Mouse (Mus musculus): ENCODE data around the gene Zzz3. TPM values are rescaled to one million over a fixed set of nuclear protein-coding genes. Genes with fewer than 3 reads are reported as not detected.

The Zzz3 gene
- total RNA-seq, 1 experiment from 2014 or later, result 32.8 TPM

GRCm38 (mm10) chr3:152466849-152467248 is 71.6 kb downstream of the Zzz3 start:
- DNase-seq, result no peak

DNA sequence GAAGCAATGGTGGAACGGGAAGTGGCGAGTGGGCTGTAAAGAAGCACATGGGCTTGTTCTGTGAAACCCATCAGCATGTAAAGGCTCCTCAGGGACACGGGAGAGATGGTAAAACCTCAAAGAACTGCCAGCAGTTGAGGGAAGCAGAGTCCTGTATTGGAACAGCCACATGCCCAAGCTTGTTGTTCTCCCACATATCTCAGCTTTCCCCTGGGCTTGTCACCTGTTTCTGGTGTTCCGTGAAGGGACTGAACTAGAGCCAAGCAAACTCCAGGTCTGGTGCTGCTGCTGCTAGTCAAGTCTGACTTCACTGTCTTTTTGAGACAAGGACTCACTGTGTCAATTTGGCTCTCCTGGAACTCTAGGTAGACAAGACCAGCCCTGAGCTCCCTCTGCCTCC is 72.0 kb downstream of the Zzz3 start:
- no peak for DNase-seq

DNA sequence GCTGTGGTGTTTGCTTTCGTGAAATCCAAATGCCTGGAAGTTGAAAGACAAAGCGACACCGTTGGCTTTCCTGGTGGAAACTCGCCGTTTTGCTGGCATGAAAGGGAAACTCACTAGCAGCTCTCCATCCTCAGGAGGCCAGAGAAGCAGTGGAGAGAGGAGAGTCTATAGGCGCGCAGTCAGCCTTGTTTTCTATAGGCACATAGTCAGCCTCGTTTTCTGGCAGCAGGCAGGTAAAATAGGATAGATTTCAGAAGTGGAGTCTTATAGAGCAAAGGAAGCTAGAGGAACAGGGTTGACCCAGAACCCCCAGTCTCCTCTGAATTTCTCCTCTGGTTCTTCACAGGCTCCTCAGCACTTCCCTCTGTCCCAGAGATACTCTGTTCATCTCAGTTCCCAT is 72.8 kb downstream of the Zzz3 start:
- DNase-seq, result no peak

DNA sequence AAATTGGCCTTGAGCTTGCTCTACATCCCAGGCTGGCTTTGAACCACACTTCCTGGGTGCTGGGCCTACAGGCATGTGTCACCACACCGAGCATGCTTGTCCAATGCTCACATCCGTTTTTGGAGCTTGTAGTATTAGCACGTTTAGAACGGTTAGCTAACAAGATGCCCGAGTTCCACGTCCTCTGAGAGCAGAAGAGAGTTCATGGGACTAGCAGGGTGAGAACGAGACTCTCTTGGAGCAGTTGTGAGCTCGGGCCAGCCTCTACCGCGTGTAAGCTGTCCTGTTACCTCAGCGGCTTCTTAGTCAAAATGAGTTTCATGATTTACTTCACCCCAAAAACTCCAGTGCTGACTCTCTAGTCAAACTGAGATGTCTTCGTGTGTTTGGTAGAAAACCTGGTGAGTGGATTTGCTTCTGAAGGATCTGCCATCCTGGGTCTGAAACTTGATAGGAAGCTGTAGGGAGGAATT is 73.3 kb downstream of the Zzz3 start:
- no peak for DNase-seq

DNA sequence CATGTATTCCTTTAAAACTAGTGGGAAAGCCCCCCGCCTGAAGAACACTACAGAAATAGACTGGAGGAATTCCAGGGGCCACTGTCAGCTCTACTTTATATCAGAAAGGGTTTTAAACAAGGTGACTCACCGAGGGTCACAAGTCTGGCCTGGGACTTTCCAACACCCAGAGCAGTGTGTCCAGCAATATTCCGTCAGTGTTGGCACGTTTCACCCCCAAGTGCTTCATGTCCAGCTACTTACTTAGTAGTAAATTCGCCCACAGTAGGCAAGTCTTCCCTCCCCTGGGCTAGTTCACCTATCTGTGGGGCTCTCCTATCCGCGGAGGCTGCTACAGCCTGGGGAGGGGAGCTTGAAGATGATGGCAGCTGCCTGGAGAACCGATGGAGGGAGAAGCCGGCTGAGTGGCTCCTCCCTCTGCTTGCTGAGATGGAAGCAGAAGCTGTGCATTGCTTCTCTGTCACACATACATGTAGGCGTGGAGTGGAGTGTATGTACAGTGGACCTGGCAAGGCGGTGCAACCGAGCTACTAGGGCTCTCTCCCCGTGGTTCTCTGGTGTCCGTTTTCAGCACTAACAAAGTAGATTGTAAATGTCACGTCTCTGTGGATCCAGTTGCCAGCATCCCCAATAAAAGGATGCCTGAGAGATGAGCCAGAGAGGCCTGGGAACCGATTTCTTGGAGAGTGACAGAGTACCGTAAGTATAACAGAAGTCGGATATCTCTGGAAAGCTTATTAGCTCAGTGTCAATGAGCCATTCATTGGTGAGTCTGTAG is 74.3 kb downstream of the Zzz3 start:
- DNase-seq, result no peak

DNA sequence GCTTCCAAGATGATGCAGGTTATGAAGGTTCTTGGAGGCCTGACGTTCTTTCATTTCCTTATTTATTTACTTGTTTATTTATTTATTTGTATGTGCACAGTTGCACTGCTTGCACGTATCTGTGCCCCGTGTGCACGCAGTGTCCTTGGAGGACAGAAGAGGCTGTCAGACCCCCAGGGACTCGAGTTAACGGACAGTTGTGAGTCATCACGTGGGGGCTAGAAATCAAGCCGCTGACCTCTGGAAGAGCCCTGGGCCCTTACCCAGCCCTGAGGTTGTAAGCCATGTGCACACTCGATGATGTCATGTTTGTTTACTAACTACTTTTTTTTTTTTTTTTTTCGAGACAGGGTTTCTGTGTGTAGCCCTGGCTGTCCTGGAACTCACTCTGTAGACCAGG is 75.1 kb downstream of the Zzz3 start:
- DNase-seq, result peak; percentile 22

GRCm38 (mm10) chr3:152472676-152473075 is 77.4 kb downstream of the Zzz3 start:
- DNase-seq, result no peak

DNA sequence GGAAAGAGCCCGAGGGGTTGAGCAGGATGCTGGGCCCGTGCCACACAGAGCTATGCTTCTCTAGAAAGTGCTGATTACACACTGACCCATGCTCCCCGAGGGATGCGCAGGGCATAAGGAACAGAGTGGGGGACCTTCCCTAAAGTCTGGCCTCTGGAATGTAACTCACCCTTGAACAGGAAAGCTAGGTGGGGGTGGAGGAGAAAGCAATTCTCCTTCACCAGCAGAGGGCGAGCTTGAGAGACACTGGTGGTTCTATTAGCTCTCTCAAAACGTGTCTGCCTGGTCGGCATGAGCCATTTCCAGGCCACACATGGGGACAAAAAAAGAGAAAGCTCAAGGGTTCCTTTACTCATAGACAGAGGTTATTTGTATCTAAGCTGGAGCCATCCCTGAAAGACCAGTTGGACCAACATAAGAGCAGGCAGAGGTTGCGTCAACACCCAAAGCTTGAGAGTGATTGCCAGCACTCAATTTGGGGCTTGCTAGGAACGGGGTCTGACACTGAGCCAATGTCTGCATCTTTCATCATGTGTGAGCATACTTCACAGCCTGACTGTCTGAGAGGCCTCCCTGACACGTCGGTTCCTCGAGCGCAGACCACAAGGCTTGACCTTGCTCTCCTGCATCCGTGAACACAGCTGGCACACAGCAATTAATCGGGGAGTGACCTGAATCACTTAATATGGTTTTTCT is 79.5 kb downstream of the Zzz3 start:
- peak; percentile 82 for DNase-seq

- DNase-seq, result no peak
Measured at GRCm38 (mm10) chr3:152475278-152475669, 80.0 kb downstream of the Zzz3 start.

- DNase-seq, result no peak
Measured at GRCm38 (mm10) chr3:152475894-152476293, 80.6 kb downstream of the Zzz3 start.

DNA sequence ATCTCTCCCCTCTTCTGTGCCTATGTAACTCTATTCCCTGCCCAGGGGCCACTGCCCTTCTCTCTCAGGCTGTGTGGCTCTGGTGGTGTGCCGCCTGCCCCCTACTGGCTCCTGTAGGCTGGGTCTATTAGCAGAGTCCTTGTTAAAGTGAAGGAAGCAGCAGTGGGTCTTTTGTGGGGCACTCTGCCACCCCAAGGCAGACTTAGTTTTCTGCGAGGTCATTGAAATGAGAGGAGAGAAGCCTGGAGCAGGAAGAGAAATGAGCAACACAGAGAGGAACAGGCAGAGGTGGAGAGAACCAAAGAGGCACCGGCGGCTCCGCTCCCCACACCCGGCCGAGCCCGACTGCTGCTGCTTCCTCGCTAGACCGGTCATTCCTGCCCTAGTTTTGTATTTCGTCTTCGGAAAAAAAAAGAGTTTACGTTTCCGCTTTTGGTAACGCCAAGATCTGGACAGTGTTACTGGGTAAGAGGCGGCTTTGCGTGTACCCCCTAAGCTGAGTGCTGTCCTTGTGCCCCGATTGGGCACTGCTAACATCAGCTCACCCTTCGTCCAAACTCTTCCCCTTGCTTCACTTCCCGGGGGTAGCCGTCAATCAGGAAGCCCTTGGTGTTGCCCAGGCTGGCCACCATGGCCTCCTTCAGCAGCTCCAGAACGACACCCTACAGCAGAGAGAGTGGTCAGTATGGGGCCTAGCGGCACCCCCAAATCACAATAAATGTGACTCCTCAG is 82.7 kb downstream of the Zzz3 start:
- DNase-seq, result peak; percentile 79

- DNase-seq, result peak; percentile 69
Measured at GRCm38 (mm10) chr3:152478599-152479435, 83.5 kb downstream of the Zzz3 start.

- no peak for DNase-seq
Measured at GRCm38 (mm10) chr3:152480336-152480735, 85.1 kb downstream of the Zzz3 start.

GRCm38 (mm10) chr3:152482182-152482581 is 86.9 kb downstream of the Zzz3 start:
- DNase-seq, result no peak

DNA sequence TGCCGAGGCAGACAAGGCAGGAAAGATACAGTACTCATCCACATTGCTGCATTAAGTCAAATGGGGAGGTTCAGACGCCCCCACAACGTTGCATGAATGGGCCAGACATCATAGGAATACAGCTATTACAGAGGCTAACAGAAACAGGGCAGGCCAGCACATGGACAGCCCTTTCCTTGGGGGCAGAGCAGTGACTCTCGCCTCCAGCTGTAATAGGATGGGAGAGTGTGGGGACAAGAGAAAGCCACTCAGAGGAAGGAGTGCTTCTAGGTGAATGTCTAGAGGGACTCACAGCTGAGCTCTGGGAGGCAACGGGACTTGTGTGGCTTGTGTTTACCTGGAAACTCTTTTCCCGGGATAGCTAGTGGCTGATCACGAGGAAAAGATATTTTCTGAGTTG is 88.5 kb downstream of the Zzz3 start:
- no peak for DNase-seq

DNA sequence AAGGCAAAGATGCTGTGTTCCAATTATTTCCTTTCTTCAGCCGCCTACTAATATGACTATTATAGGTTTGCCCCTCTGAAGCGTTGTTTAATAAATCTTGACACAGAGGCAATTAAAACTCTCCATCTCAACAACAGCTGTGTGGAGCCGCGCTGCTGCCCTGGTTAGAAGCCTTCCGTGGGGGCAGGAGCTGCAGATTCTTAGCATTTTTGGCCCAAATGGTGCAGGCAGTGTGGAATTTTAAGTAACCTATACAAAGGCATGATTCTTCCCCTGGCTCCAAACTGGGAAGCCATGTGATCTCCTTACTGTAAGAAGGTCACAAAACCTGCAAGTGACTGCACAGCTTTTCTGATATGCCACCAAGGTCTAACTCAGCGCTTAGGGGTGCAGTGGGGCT is 88.9 kb downstream of the Zzz3 start:
- no peak for DNase-seq

GRCm38 (mm10) chr3:152488964-152489363 is 93.7 kb downstream of the Zzz3 start:
- no peak for DNase-seq

GRCm38 (mm10) chr3:152490423-152490822 is 95.2 kb downstream of the Zzz3 start:
- no peak for DNase-seq

DNA sequence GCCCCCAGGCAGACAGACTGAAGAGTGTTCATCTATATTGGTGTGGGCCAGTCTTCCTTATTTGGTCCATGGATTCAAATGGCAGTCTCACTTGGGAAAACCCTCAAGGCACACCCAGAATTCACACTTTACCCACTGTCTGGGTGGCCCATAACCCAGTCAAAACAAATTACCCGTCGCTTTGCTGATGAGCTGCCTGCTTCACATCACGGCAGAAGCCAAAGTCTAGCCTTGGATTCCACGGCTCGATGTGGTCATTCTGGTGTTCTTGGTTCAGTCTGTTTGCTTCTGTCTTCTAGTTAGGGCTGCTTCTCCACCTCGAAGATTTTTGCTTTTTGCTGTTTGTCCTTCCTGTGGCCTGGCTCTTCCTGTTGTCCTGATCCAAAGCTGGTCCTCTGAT is 97.0 kb downstream of the Zzz3 start:
- DNase-seq, result no peak

DNA sequence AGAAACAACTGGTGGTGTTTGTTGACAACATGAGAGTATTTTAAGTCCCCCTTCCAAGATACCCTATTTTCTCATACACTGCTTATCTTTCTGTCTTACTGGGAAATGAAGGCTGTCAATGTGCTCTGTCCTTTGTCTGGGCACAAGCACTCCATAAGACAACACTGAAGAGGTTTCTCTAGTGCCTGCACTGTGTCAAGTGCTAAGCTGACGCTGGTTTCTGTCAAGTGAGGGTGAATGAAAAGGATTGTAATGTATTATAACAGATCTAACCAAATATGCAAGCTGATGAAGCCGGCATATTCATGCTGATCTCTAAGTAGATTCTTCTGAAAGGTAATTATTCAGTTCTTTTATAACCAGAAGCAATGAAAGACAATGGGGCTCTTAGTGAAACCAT is 98.5 kb downstream of the Zzz3 start:
- DNase-seq, result no peak

- DNase-seq, result no peak
Measured at GRCm38 (mm10) chr3:152494667-152495360, 99.5 kb downstream of the Zzz3 start.

Measured in adrenal gland, postnatal 14 days (tissue).